Mouse (Mus musculus): ENCODE results near the gene Atraid.
A peak's percentile ranks its signal among the peaks of the same experiment; 100 is the strongest.

Gene Atraid

GRCm38 (mm10) chr5:31054261-31055215 is 6.4 kb downstream of the Atraid start, which contains the start of gene Cad:
TSS of gene Cad (plus strand) at chr5:31054780.
- peak; percentile 74 for DNase-seq (ENCODE audit: low read depth, low spot score)

GRCm38 (mm10) chr5:31055216-31056140 is 7.4 kb downstream of the Atraid start:
- DNase-seq (ENCODE audit: low read depth, low spot score) = no peak

- DNase-seq (ENCODE audit: low read depth, low spot score) = no peak
Measured at GRCm38 (mm10) chr5:31069810-31070209, 21.7 kb downstream of the Atraid start.

GRCm38 (mm10) chr5:31071059-31071458 is 22.9 kb downstream of the Atraid start:
- DNase-seq (ENCODE audit: low read depth, low spot score) = no peak

GRCm38 (mm10) chr5:31071821-31072220 is 23.7 kb downstream of the Atraid start:
- DNase-seq (ENCODE audit: low read depth, low spot score) = no peak

GRCm38 (mm10) chr5:31073176-31073575 is 25.1 kb downstream of the Atraid start:
- no peak for DNase-seq (ENCODE audit: low read depth, low spot score)

GRCm38 (mm10) chr5:31076346-31076745 is 28.2 kb downstream of the Atraid start:
- no peak for DNase-seq (ENCODE audit: low read depth, low spot score)

- no peak for DNase-seq (ENCODE audit: low read depth, low spot score)
Measured at GRCm38 (mm10) chr5:31080059-31080794, 32.1 kb downstream of the Atraid start.

GRCm38 (mm10) chr5:31080795-31081164 is 32.7 kb downstream of the Atraid start:
- no peak for DNase-seq (ENCODE audit: low read depth, low spot score)

GRCm38 (mm10) chr5:31081386-31081785 is 33.3 kb downstream of the Atraid start:
- no peak for DNase-seq (ENCODE audit: low read depth, low spot score)

GRCm38 (mm10) chr5:31082355-31082754 is 34.2 kb downstream of the Atraid start:
- DNase-seq (ENCODE audit: low read depth, low spot score) = no peak

GRCm38 (mm10) chr5:31082935-31083625 is 35.0 kb downstream of the Atraid start:
- DNase-seq (ENCODE audit: low read depth, low spot score) = no peak

GRCm38 (mm10) chr5:31083949-31084348 is 35.8 kb downstream of the Atraid start:
- DNase-seq (ENCODE audit: low read depth, low spot score) = no peak

GRCm38 (mm10) chr5:31086606-31087005 is 38.5 kb downstream of the Atraid start:
- no peak for DNase-seq (ENCODE audit: low read depth, low spot score)

- no peak for DNase-seq (ENCODE audit: low read depth, low spot score)
Measured at GRCm38 (mm10) chr5:31087131-31087530, 39.0 kb downstream of the Atraid start.

- DNase-seq (ENCODE audit: low read depth, low spot score) = no peak
Measured at GRCm38 (mm10) chr5:31092231-31092975, 44.3 kb downstream of the Atraid start.

- no peak for DNase-seq (ENCODE audit: low read depth, low spot score)
Measured at GRCm38 (mm10) chr5:31093151-31094041, 45.3 kb downstream of the Atraid start.

GRCm38 (mm10) chr5:31094100-31094798 is 46.1 kb downstream of the Atraid start:
- DNase-seq (ENCODE audit: low read depth, low spot score) = no peak

Data from WW6 (cell line).